Mouse (Mus musculus): ENCODE measurements around the gene Mbd3.

The Mbd3 gene

GRCm38 (mm10) chr10:80399191-80399972 lies at the start of gene Mbd3:
Gene Mbd3, minus strand, starts transcription at chr10:80399550.
- DNase-seq: peak; percentile 100

GRCm38 (mm10) chr10:80445898-80446601 lies 46.7 kb upstream of the Mbd3 start:
- peak; percentile 90 to 91 for DNase-seq

GRCm38 (mm10) chr10:80445052-80445451 lies 45.7 kb upstream of the Mbd3 start:
- no peak for DNase-seq

- DNase-seq: no peak
These were observed 45.1 kb upstream of the Mbd3 start for GRCm38 (mm10) chr10:80444339-80445045.

GRCm38 (mm10) chr10:80443575-80444278 lies 44.4 kb upstream of the Mbd3 start:
- DNase-seq: no peak

GRCm38 (mm10) chr10:80442989-80443388 lies 43.6 kb upstream of the Mbd3 start:
- DNase-seq: no peak

- no peak for DNase-seq
These were observed 42.2 kb upstream of the Mbd3 start for GRCm38 (mm10) chr10:80441598-80441997.

GRCm38 (mm10) chr10:80440031-80440430 lies 40.7 kb upstream of the Mbd3 start:
- no peak for DNase-seq

GRCm38 (mm10) chr10:80437973-80438372 lies 38.6 kb upstream of the Mbd3 start:
- DNase-seq: peak in 1 of 2 experiments; percentile 61

GRCm38 (mm10) chr10:80436276-80436675 lies 36.9 kb upstream of the Mbd3 start:
- DNase-seq: peak in 1 of 2 experiments; percentile 23

- no peak for DNase-seq
These were observed 36.4 kb upstream of the Mbd3 start for GRCm38 (mm10) chr10:80435764-80436163.

GRCm38 (mm10) chr10:80434823-80435222 lies 35.5 kb upstream of the Mbd3 start:
- no peak for DNase-seq

GRCm38 (mm10) chr10:80434233-80434592 lies 34.9 kb upstream of the Mbd3 start:
- no peak for DNase-seq

GRCm38 (mm10) chr10:80433513-80434232 lies 34.3 kb upstream of the Mbd3 start, which contains the start of gene Tcf3:
Gene Tcf3, minus strand, starts transcription at chr10:80433647.
- peak; percentile 98 for DNase-seq

GRCm38 (mm10) chr10:80432936-80433512 lies 33.7 kb upstream of the Mbd3 start:
- peak; percentile 19 to 66 for DNase-seq

- no peak for DNase-seq
These were observed 33.0 kb upstream of the Mbd3 start for GRCm38 (mm10) chr10:80432387-80432785.

GRCm38 (mm10) chr10:80431570-80432386 lies 32.4 kb upstream of the Mbd3 start:
- no peak for DNase-seq

GRCm38 (mm10) chr10:80430375-80430980 lies 31.1 kb upstream of the Mbd3 start:
- DNase-seq: no peak

- DNase-seq: no peak
These were observed 30.4 kb upstream of the Mbd3 start for GRCm38 (mm10) chr10:80429800-80430199.

- no peak for DNase-seq
These were observed 25.7 kb upstream of the Mbd3 start for GRCm38 (mm10) chr10:80425041-80425440.
